Mouse (Mus musculus) MEL (cell line): ENCODE data around the gene Pef1. TPM values are rescaled to one million over a fixed set of nuclear protein-coding genes. Genes with fewer than 3 reads are reported as not detected.

Experiments used
- DNase-seq: peaks from one replicate; pipeline ENCODE4 v3.0.0; 2011; ENCODE audit warnings: low read depth, low spot score
- H3K27ac ChIP-seq: 2 replicates; pipeline ENCODE4 v1.5.1; 2012; ENCODE audit warnings: low read depth, mild to moderate bottlenecking, control low read depth, low read length, moderate library complexity; ENCODE audit not compliant: control insufficient read depth
- H3K27me3 ChIP-seq, 2 experiments: fragments of 150-350 bp in 1 of 2; sonication (generic) in 1 of 2; 2 replicates each; pipeline ENCODE4 v1.6.1; 2012; ENCODE audit warnings: low read length in 2 of 2, mild to moderate bottlenecking in 2 of 2, improper control_type of control experiment in 1 of 2, moderate library complexity in 1 of 2; ENCODE audit not compliant: insufficient read depth in 2 of 2, control insufficient read depth in 1 of 2
- H3K36me3 ChIP-seq, 2 experiments: 2 replicates each; pipeline ENCODE4 v1.6.1; 2012 to 2014; ENCODE audit warnings: low read length in 2 of 2, improper control_type of control experiment in 1 of 2, inconsistent platforms in 1 of 2, mild to moderate bottlenecking in 1 of 2; ENCODE audit not compliant: insufficient read depth in 2 of 2, control insufficient read depth in 1 of 2
- H3K4me1 ChIP-seq, 2 experiments: fragments of 150-350 bp in 1 of 2; sonication (generic) in 1 of 2; 2 replicates each; pipeline ENCODE4 v1.6.1; 2012; ENCODE audit warnings: low read length in 2 of 2, improper control_type of control experiment in 1 of 2, mild to moderate bottlenecking in 1 of 2; ENCODE audit not compliant: insufficient read depth in 2 of 2, control insufficient read depth in 1 of 2
- H3K4me3 ChIP-seq, 2 experiments: fragments of 150-350 bp in 1 of 2; sonication (generic) in 1 of 2; 2 replicates each; pipeline ENCODE4 v1.5.1; 2012; ENCODE audit warnings: low read depth in 2 of 2, low read length in 2 of 2, mild to moderate bottlenecking in 2 of 2, moderate library complexity in 2 of 2, control low read depth in 1 of 2, improper control_type of control experiment in 1 of 2; ENCODE audit not compliant: control insufficient read depth in 1 of 2, insufficient read depth in 1 of 2
- H3K79me2 ChIP-seq: 2 replicates; pipeline ENCODE4 v1.6.1; 2012; ENCODE audit warnings: mild to moderate bottlenecking, low read length, moderate library complexity; ENCODE audit not compliant: control insufficient read depth, poor library complexity, insufficient read depth
- H3K9ac ChIP-seq: 2 replicates; pipeline ENCODE4 v1.6.1; 2012; ENCODE audit warnings: low read depth, mild to moderate bottlenecking, control low read depth, low read length, moderate library complexity; ENCODE audit not compliant: control insufficient read depth, poor library complexity, severe bottlenecking
- H3K9me3 ChIP-seq: fragments of 150-350 bp; sonication (generic); replicated peaks from 2 replicates; pipeline ENCODE4 v1.6.1; 2012; ENCODE audit warnings: mild to moderate bottlenecking, low read length, improper control_type of control experiment, moderate library complexity; ENCODE audit not compliant: insufficient read depth
- CTCF ChIP-seq, 3 experiments: IDR thresholded peaks in 2 of 3; conservative IDR thresholded peaks in 1 of 3; 2 replicates each; pipeline ENCODE4 v1.5.1; 2011 to 2012; ENCODE audit warnings: low read length in 3 of 3, low read depth in 2 of 3, mild to moderate bottlenecking in 2 of 3, improper control_type of control experiment in 1 of 3, inconsistent platforms in 1 of 3, mixed read lengths in 1 of 3, moderate library complexity in 1 of 3; ENCODE audit not compliant: control insufficient read depth in 1 of 3, insufficient read depth in 1 of 3, poor library complexity in 1 of 3, severe bottlenecking in 1 of 3
- ETS1 ChIP-seq: IDR thresholded peaks from 2 replicates; pipeline ENCODE4 v1.6.1; 2012; ENCODE audit warnings: low read depth, mild to moderate bottlenecking, inconsistent platforms, low read length, improper control_type of control experiment, moderate library complexity
- JUND ChIP-seq: IDR thresholded peaks from 2 replicates; pipeline ENCODE4 v1.6.1; 2011; ENCODE audit warnings: low read depth, mild to moderate bottlenecking, improper control_type of control experiment, low read length
- KAT2A ChIP-seq: conservative IDR thresholded peaks from 2 replicates; pipeline ENCODE4 v1.6.1; 2012; ENCODE audit warnings: low read depth, low read length, improper control_type of control experiment, inconsistent platforms
- MAFK ChIP-seq: IDR thresholded peaks from 2 replicates; pipeline ENCODE4 v1.6.1; 2011; ENCODE audit warnings: low read depth, mild to moderate bottlenecking, low read length, improper control_type of control experiment, borderline replicate concordance
- MEF2A ChIP-seq: IDR thresholded peaks from 2 replicates; pipeline ENCODE4 v1.6.1; 2014; ENCODE audit warnings: low read depth, mild to moderate bottlenecking, inconsistent platforms, low read length, improper control_type of control experiment; ENCODE audit not compliant: poor library complexity, insufficient replicate concordance, severe bottlenecking; ENCODE audit errors: extremely low read depth
- MYB ChIP-seq: IDR thresholded peaks from 2 replicates; pipeline ENCODE4 v1.6.1; 2011; ENCODE audit warnings: mild to moderate bottlenecking, low read depth, low read length, improper control_type of control experiment
- MYC ChIP-seq: IDR thresholded peaks from 2 replicates; pipeline ENCODE4 v1.6.1; 2011; ENCODE audit warnings: low read depth, mild to moderate bottlenecking, low read length, improper control_type of control experiment, moderate library complexity
- NRF1 ChIP-seq: IDR thresholded peaks from 2 replicates; pipeline ENCODE4 v1.6.1; 2014; ENCODE audit warnings: low read depth, mild to moderate bottlenecking, inconsistent platforms, low read length, improper control_type of control experiment, moderate library complexity; ENCODE audit not compliant: poor library complexity, insufficient read depth, severe bottlenecking
- POLR2A ChIP-seq, 2 experiments: IDR thresholded peaks; 2 replicates each; pipeline ENCODE4 v1.6.1; 2011 to 2012; ENCODE audit warnings: low read length in 2 of 2, mild to moderate bottlenecking in 2 of 2, control low read depth in 1 of 2, improper control_type of control experiment in 1 of 2, low read depth in 1 of 2, moderate library complexity in 1 of 2; ENCODE audit not compliant: control insufficient read depth in 1 of 2, insufficient read depth in 1 of 2, poor library complexity in 1 of 2
- POLR2AphosphoS2 ChIP-seq: IDR thresholded peaks from 2 replicates; pipeline ENCODE4 v1.6.1; 2011; ENCODE audit warnings: low read length, improper control_type of control experiment
- RAD21 ChIP-seq: IDR thresholded peaks from 2 replicates; pipeline ENCODE4 v1.6.1; 2011; ENCODE audit warnings: mild to moderate bottlenecking, low read depth, low read length, improper control_type of control experiment
- RCOR1 ChIP-seq: IDR thresholded peaks from 2 replicates; pipeline ENCODE4 v1.6.1; 2012; ENCODE audit warnings: low read depth, mild to moderate bottlenecking, inconsistent platforms, low read length, improper control_type of control experiment
- SIN3A ChIP-seq: IDR thresholded peaks from 2 replicates; pipeline ENCODE4 v1.6.1; 2012; ENCODE audit warnings: low read length, improper control_type of control experiment, inconsistent platforms
- TAL1 ChIP-seq: IDR thresholded peaks from 2 replicates; pipeline ENCODE4 v1.6.1; 2012; ENCODE audit warnings: mild to moderate bottlenecking, inconsistent platforms, low read length, moderate library complexity, mixed read lengths
- TBP ChIP-seq: IDR thresholded peaks from 2 replicates; pipeline ENCODE4 v1.8.0; 2011; ENCODE audit warnings: low read depth, low read length, improper control_type of control experiment
- USF2 ChIP-seq, 2 experiments: IDR thresholded peaks; 2 replicates each; pipeline ENCODE4 v1.6.1; 2011 to 2012; ENCODE audit warnings: improper control_type of control experiment in 2 of 2, low read length in 2 of 2, borderline replicate concordance in 1 of 2, inconsistent platforms in 1 of 2, low read depth in 1 of 2, mild to moderate bottlenecking in 1 of 2; ENCODE audit not compliant: insufficient read depth in 1 of 2
- ZC3H11A ChIP-seq: IDR thresholded peaks from 2 replicates; pipeline ENCODE4 v1.6.1; 2012; ENCODE audit warnings: low read depth, mild to moderate bottlenecking, inconsistent platforms, low read length, improper control_type of control experiment
- ZKSCAN1 ChIP-seq: IDR thresholded peaks from 2 replicates; pipeline ENCODE4 v1.6.1; 2012; ENCODE audit warnings: low read depth, mild to moderate bottlenecking, inconsistent platforms, low read length, improper control_type of control experiment, moderate library complexity
- polyA plus RNA-seq, 2 experiments: library from polyadenylated mRNA; stranded (reverse) in 1 of 2; unstranded in 1 of 2; fragments of >175 nt in 1 of 2; fragments of >200 nt in 1 of 2; gene quantifications; 2 replicates each; pipeline versions ENCODE4 v1.2.1 to v1.2.4; 2012; ENCODE audit warnings: low replicate concordance in 2 of 2, low read depth in 1 of 2; ENCODE audit not compliant: insufficient read length in 2 of 2, insufficient read depth in 1 of 2, missing spikeins in 1 of 2
- total RNA-seq: library from RNA; depleted of rRNA; stranded (reverse); fragments of 300-350 nt; gene quantifications from 2 replicates; pipeline ENCODE4 v1.2.3, GENCODE M21; 2012

Pef1 gene
- total and polyA plus RNA-seq, 3 experiments = 27.3 to 49.8 TPM; not detected in 1

GRCm38 (mm10) chr4:130170362-130170761 lies 68.0 kb downstream of the Pef1 start:
- no peak for DNase-seq
- Histone ChIP-seq H3K9ac (no peak overlapping the region), H3K9me3 (no peaks in the 10 kb centered on the region), H3K27ac (no peak overlapping the region), H3K27me3 (no peaks in the 10 kb centered on the region), H3K4me3 (no peak overlapping the region), H3K36me3 (peaks cover 0 to 14% of the 10 kb centered on the region in 2 experiments; a peak in 2 of 4 replicates), H3K4me1 (peaks cover 3 to 40% of the 10 kb centered on the region in 2 experiments; a peak in 3 of 4 replicates), H3K79me2 (no peaks in the 10 kb centered on the region)
- TF ChIP-seq MYB = no peak
- no peak for TF ChIP-seq POLR2AphosphoS2
- TF ChIP-seq MEF2A = no peak
- TF ChIP-seq ZKSCAN1 = no peak
- TF ChIP-seq MAFK = no peak
- TF ChIP-seq NRF1 = no peak
- no peak for TF ChIP-seq ETS1

GRCm38 (mm10) chr4:130171951-130172765 lies 69.8 kb downstream of the Pef1 start:
- no peak overlapping the region for H3K4me3 ChIP-seq
- H3K9ac ChIP-seq = no peak overlapping the region
- no peaks in the 10 kb centered on the region for H3K9me3 ChIP-seq
- no peak for TF ChIP-seq CTCF (IDR thresholded peaks at IDR 0.05 in 2 of 3, conservative IDR thresholded peaks at IDR 0.05 in 1 of 3; ENCODE audit: control insufficient read depth in 1 of 3, insufficient read depth in 1 of 3, low read depth in 2 of 3, low read length in 3 of 3, poor library complexity in 1 of 3, severe bottlenecking in 1 of 3)
- TF ChIP-seq RCOR1 = no peak
- TF ChIP-seq POLR2A (IDR thresholded peaks at IDR 0.05; ENCODE audit: control insufficient read depth in 1 of 2, insufficient read depth in 1 of 2, low read depth in 1 of 2, low read length in 2 of 2, poor library complexity in 1 of 2) = no peak
- no peak for TF ChIP-seq JUND
- TF ChIP-seq KAT2A = no peak
- TF ChIP-seq MYC = no peak
- no peak for TF ChIP-seq TBP
- no peak for TF ChIP-seq MYB
- no peak for TF ChIP-seq ZC3H11A
- TF ChIP-seq TAL1 = no peak
- TF ChIP-seq USF2 (IDR thresholded peaks at IDR 0.05; ENCODE audit: borderline replicate concordance in 1 of 2, insufficient read depth in 1 of 2, low read depth in 1 of 2, low read length in 2 of 2) = no peak
- no peak for TF ChIP-seq SIN3A
- no peak for TF ChIP-seq RAD21
- H3K27me3 ChIP-seq = no peaks in the 10 kb centered on the region
- H3K36me3 ChIP-seq = peaks cover 0 to 20% of the 10 kb centered on the region in 2 experiments; a peak in 2 of 4 replicates
- no peaks in the 10 kb centered on the region for H3K79me2 ChIP-seq
- peaks cover 6 to 58% of the 10 kb centered on the region in 2 experiments for H3K4me1 ChIP-seq
- no peak for DNase-seq
- no peak overlapping the region for H3K27ac ChIP-seq
